8 mouse cellular contexts compared by ENCODE assay signal in genomic region chr5:113643107-113643848, GRCm38 (mm10). TPM values are rescaled to one million over a fixed set of nuclear protein-coding genes. Genes with fewer than 3 reads are reported as not detected.
A peak's percentile ranks its signal among the peaks of the same experiment; 100 is the strongest.
DNase-seq lines count a peak whose midpoint lies in the region; ATAC-seq and TF ChIP-seq lines count a peak whose summit lies in the region.
"Had no signal": no experiment of that assay in that cellular context is flagged by ENCODE, and none has a peak within 500 bp of the region (broad histone marks: within the 10 kb centered on the region; RNA-seq: fewer than 3 reads in every experiment).

No protein-coding gene starts in this region.

- no peak overlapping the region for H3K27ac ChIP-seq in testis, adult 2 months (ENCODE audit: control insufficient read depth, insufficient read depth, low read depth, low read length)
- H3K27ac ChIP-seq in hindbrain, embryonic 16.5 days (ENCODE audit: low read depth, low read length), result no peak overlapping the region; the same call in 1 of the 2 replicates

- H3K27me3 ChIP-seq in testis, adult 2 months (ENCODE audit: control insufficient read depth, insufficient read depth, low read length), result no peaks in the 10 kb centered on the region
- no peaks in the 10 kb centered on the region for H3K27me3 ChIP-seq in hindbrain, embryonic 16.5 days (replicated peaks; ENCODE audit: control insufficient read depth, insufficient read depth, low read length)

- no peak for TF ChIP-seq CTCF in testis, adult 2 months (IDR thresholded peaks at IDR 0.05; ENCODE audit: control insufficient read depth, insufficient read depth, insufficient replicate concordance, low read depth, low read length)

- H3K4me2 ChIP-seq in hindbrain, embryonic 16.5 days (ENCODE audit: low read length), result peak overlapping the region; percentile 54

- peaks cover 7% of the 10 kb centered on the region for H3K4me1 ChIP-seq in testis, adult 2 months (ENCODE audit: control insufficient read depth, insufficient read depth, low read length)
- peaks cover 5% of the 10 kb centered on the region; the same call in 1 of the 2 replicates for H3K4me1 ChIP-seq in hindbrain, embryonic 16.5 days (ENCODE audit: control insufficient read depth, insufficient read depth, low read depth, low read length)

- H3K9me3 ChIP-seq in hindbrain, embryonic 16.5 days (ENCODE audit: control insufficient read depth, low read length), result no peaks in the 10 kb centered on the region

- no peaks in the 10 kb centered on the region for H3K36me3 ChIP-seq in testis, adult 2 months (ENCODE audit: control insufficient read depth, insufficient read depth, low read length)
- H3K36me3 ChIP-seq in hindbrain, embryonic 16.5 days (ENCODE audit: control insufficient read depth, insufficient read depth, low read length), result no peaks in the 10 kb centered on the region

- peak overlapping the region; percentile 70 for H3K4me3 ChIP-seq in testis, adult 2 months (ENCODE audit: control insufficient read depth, low read depth, low read length)
- H3K4me3 ChIP-seq in hindbrain, embryonic 16.5 days (ENCODE audit: low read length), result peak overlapping the region; percentile 17
- H3K4me3 ChIP-seq: erythroblast, embryonic 14.5 days had no signal

- peak; percentile 95 for ATAC-seq in hindbrain, embryonic 16.5 days
- peak; percentile 86 for ATAC-seq in megakaryocyte-erythroid progenitor cell, adult 5-6 weeks (replicated peaks; ENCODE audit: low FRiP score, low TSS enrichment, poor library complexity, severe bottlenecking)

- no peak for TF ChIP-seq POLR2A in testis, adult 2 months (IDR thresholded peaks at IDR 0.05; ENCODE audit: control insufficient read depth, low read depth, low read length)

- 40% methylated on average over 18 of the region's 18 CpGs for WGBS in hindbrain, embryonic 16.5 days

- no peak for DNase-seq in testis, postnatal 10 days (ENCODE audit: low spot score)
- peak; percentile 67 for DNase-seq in embryo, embryonic 11 days
- DNase-seq in right cerebral cortex, postnatal 4 days, result peak; percentile 44
- DNase-seq in gastrocnemius, adult 18-20 months (ENCODE audit: low spot score), result no peak

- H3K9ac ChIP-seq in hindbrain, embryonic 16.5 days (ENCODE audit: low read depth, low read length), result peak overlapping the region; percentile 31

RNA-seq across cellular contexts. Expression of gene Cmklr1, which starts 6.9 kb away (rescaled TPM):
- 82.3 and 86.6 TPM in 2 replicates for polyA plus RNA-seq in testis, adult 2 months (2012; rRNA removed)
- 1.2 and 1.6 TPM in 2 replicates for polyA plus RNA-seq in hindbrain, embryonic 16.5 days (2015; fragmentation: Nextera tagmentation; extraction: Ambion mirVana)
- total RNA-seq in megakaryocyte-erythroid progenitor cell, adult 5-6 weeks (2014; fragmentation: Nextera tagmentation), result 0.48 and 2.2 TPM in 2 replicates
- 0.23 TPM in 1 of 2 replicates, not detected in the other for total RNA-seq in megakaryocyte-erythroid progenitor cell, adult 5-6 weeks (2017)
- total RNA-seq in gastrocnemius, adult 18-20 months (2021), result 10 to 100 TPM; 12.4 to 14.9 TPM
- polyA plus RNA-seq: erythroblast, embryonic 14.5 days had no signal

Comparison
In these comparisons a context has a peak if more than half of its experiments do, and no peak if none do; other contexts are left out.
1. DNase-seq: peak in embryo, embryonic 11 days (single experiment) and right cerebral cortex, postnatal 4 days (single experiment); none in testis, postnatal 10 days (single experiment) and gastrocnemius, adult 18-20 months (single experiment).
2. RNA of gene Cmklr1, which starts 6.9 kb away (total RNA-seq): 12.4 to 14.9 TPM in gastrocnemius, adult 18-20 months; 0.23 to 2.2 TPM in megakaryocyte-erythroid progenitor cell, adult 5-6 weeks; every median in the first group is over 4 times any median in the second.